Comparison of ENCODE assay signal across 26 mouse cellular contexts in genomic region chr3:114790005-114790404, GRCm38 (mm10).
DNase-seq lines count a peak whose midpoint lies in the region; ATAC-seq and TF ChIP-seq lines count a peak whose summit lies in the region.
"Had no signal": no experiment of that assay in that cellular context is flagged by ENCODE, and none has a peak within 500 bp of the region (broad histone marks: within the 10 kb centered on the region; RNA-seq: fewer than 3 reads in every experiment).

No protein-coding gene starts in this region.

- no peaks in the 10 kb centered on the region for H3K36me3 ChIP-seq in kidney, postnatal 0 days (ENCODE audit: insufficient read depth, low read length)
- H3K36me3 ChIP-seq in limb, embryonic 10.5 days: no peaks in the 10 kb centered on the region
- H3K36me3 ChIP-seq: embryonic facial prominence, embryonic 12.5 days; G1E; heart, embryonic 10.5 days; kidney, embryonic 15.5 days; liver, embryonic 12.5 days had no signal

- H3K9me3 ChIP-seq in kidney, postnatal 0 days (replicated peaks; ENCODE audit: low read length): no peaks in the 10 kb centered on the region
- H3K9me3 ChIP-seq in limb, embryonic 10.5 days (replicated peaks): no peaks in the 10 kb centered on the region
- H3K9me3 ChIP-seq: embryonic facial prominence, embryonic 12.5 days; G1E; heart, embryonic 10.5 days; kidney, embryonic 15.5 days; liver, embryonic 12.5 days had no signal

- peak; percentile 25 for DNase-seq in kidney, postnatal 0 days (ENCODE audit: low spot score)
- DNase-seq in kidney, postnatal 14 days: no peak
- DNase-seq in embryo, embryonic 9.5 days (ENCODE audit: extremely low spot score): peak; percentile 17
- DNase-seq in limb, embryonic 10.5 days (ENCODE audit: low spot score): peak; percentile 41
- DNase-seq in B cell, adult 2 months: no peak
- no peak for DNase-seq in cerebellum, adult 9-11 months
- DNase-seq: adrenal gland, postnatal 10 days; cerebellum, adult 8-10 months; cerebellum, postnatal 36 days; kidney, adult 18-20 months; layer of hippocampus, adult 9-11 months; liver, postnatal 0 days; lung, postnatal 4 days; midbrain, embryonic 14.5 days; retina, postnatal 1 day; right cerebral cortex, postnatal 14 days; thymus, postnatal 14 days had no signal

- no peak overlapping the region for H3K4me3 ChIP-seq in kidney, postnatal 0 days (replicated peaks; ENCODE audit: low read depth, low read length)
- H3K4me3 ChIP-seq in limb, embryonic 10.5 days: no peak overlapping the region
- H3K4me3 ChIP-seq: embryonic facial prominence, embryonic 12.5 days; heart, embryonic 10.5 days; kidney, embryonic 15.5 days; liver, embryonic 12.5 days had no signal

- no peak overlapping the region for H3K4me2 ChIP-seq in kidney, postnatal 0 days (ENCODE audit: low read length)
- H3K4me2 ChIP-seq: embryonic facial prominence, embryonic 12.5 days; hindbrain, embryonic 14.5 days; kidney, embryonic 15.5 days; liver, embryonic 12.5 days had no signal

- no peak overlapping the region for H3K27ac ChIP-seq in kidney, postnatal 0 days
- no peak overlapping the region for H3K27ac ChIP-seq in limb, embryonic 10.5 days
- H3K27ac ChIP-seq: embryonic facial prominence, embryonic 12.5 days; heart, embryonic 10.5 days; hindbrain, embryonic 14.5 days; kidney, embryonic 15.5 days; liver, embryonic 12.5 days had no signal

- no peak for TF ChIP-seq CTCF in kidney, postnatal 0 days (IDR thresholded peaks at IDR 0.05; ENCODE audit: low read depth)

- ATAC-seq in kidney, postnatal 0 days (replicated peaks; ENCODE audit: low FRiP score, low read depth): no peak
- no peak for ATAC-seq in megakaryocyte, adult 5-6 weeks (ENCODE audit: poor library complexity, severe bottlenecking)
- ATAC-seq: forebrain, embryonic 16.5 days; inflammation-experienced regulatory T-cells, adult 6 months; liver, embryonic 12.5 days; liver, postnatal 0 days had no signal

- no peak overlapping the region for H3K9ac ChIP-seq in kidney, postnatal 0 days (ENCODE audit: low read depth, low read length)
- H3K9ac ChIP-seq: embryonic facial prominence, embryonic 12.5 days; hindbrain, embryonic 14.5 days; kidney, embryonic 15.5 days; liver, embryonic 12.5 days; liver, postnatal 0 days had no signal

- no peaks in the 10 kb centered on the region for H3K4me1 ChIP-seq in kidney, postnatal 0 days (replicated peaks; ENCODE audit: insufficient read depth, low read length)
- H3K4me1 ChIP-seq in limb, embryonic 10.5 days: peaks cover 3% of the 10 kb centered on the region; the same call in 1 of the 2 replicates
- H3K4me1 ChIP-seq: embryonic facial prominence, embryonic 12.5 days; heart, embryonic 10.5 days; kidney, embryonic 15.5 days; liver, embryonic 12.5 days had no signal

- no peaks in the 10 kb centered on the region for H3K27me3 ChIP-seq in kidney, postnatal 0 days (ENCODE audit: insufficient read depth, low read length)
- H3K27me3 ChIP-seq in limb, embryonic 10.5 days (ENCODE audit: low read depth, poor library complexity, severe bottlenecking): no peaks in the 10 kb centered on the region
- H3K27me3 ChIP-seq: embryonic facial prominence, embryonic 12.5 days; kidney, embryonic 15.5 days; liver, embryonic 12.5 days had no signal

- 61% methylated on average over 2 of the region's 2 CpGs for WGBS in kidney, postnatal 0 days
- 50% methylated on average over 2 of the region's 2 CpGs for WGBS in limb, embryonic 10.5 days

Comparison
In these comparisons a context has a peak if more than half of its experiments do, and no peak if none do; other contexts are left out.
1. DNase-seq: peak in kidney, postnatal 0 days (single experiment), embryo, embryonic 9.5 days (single experiment) and limb, embryonic 10.5 days (single experiment); none in kidney, postnatal 14 days (single experiment), B cell, adult 2 months (0 of 2) and cerebellum, adult 9-11 months (single experiment).